Mouse (Mus musculus) granulocyte monocyte progenitor cell, adult 5-6 weeks (primary cell): Measurements from ENCODE around the gene Ston2. TPM values are rescaled to one million over a fixed set of nuclear protein-coding genes. Genes with fewer than 3 reads are reported as not detected.
"Not testable (repeated sequence)": the region's sequence is repeated elsewhere in the genome, so short reads cannot be mapped to it uniquely, and the experiment has no call there.

Experiments
- ATAC-seq: replicated peaks from 2 replicates; pipeline ENCODE4 v1.8.0; 2016; ENCODE audit warnings: mild to moderate bottlenecking, moderate TSS enrichment, inconsistent platforms; ENCODE audit not compliant: poor library complexity, severe bottlenecking
- total RNA-seq, 2 experiments: library from RNA; stranded (forward) in 1 of 2; stranded (reverse) in 1 of 2; fragments of 200-712, 200-1000 nt in 1 of 2; fragments of >200 nt in 1 of 2; fragmentation: Nextera tagmentation in 1 of 2; gene quantifications; 2 replicates each; pipeline ENCODE4 v1.2.3; 2014 to 2017

Ston2 gene
- total RNA-seq, 2 experiments from 2014 or later: 6.9 to 17.4 TPM

DNA sequence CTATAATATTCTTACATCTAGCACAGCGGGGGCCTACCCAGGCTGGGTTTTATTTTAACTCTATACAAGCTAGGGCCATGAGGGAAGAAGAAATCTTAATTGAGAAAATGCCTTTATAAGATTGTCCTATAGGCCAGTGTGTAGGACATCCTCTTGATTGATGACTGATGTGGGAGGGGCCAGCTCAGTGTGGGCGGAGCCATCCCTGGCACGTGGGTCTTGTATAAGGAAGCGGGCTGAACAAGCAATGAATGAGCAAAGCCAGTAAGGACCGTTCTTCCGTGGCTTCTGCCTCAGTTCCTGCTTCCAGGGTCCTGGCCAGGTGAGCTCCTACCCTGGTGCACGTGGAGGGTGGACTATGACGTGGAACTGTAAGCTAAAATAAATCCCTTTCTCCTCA is 5.1 kb upstream of the Ston2 start:
- peak; percentile 44; the same call in 1 of the 2 replicates for ATAC-seq

DNA sequence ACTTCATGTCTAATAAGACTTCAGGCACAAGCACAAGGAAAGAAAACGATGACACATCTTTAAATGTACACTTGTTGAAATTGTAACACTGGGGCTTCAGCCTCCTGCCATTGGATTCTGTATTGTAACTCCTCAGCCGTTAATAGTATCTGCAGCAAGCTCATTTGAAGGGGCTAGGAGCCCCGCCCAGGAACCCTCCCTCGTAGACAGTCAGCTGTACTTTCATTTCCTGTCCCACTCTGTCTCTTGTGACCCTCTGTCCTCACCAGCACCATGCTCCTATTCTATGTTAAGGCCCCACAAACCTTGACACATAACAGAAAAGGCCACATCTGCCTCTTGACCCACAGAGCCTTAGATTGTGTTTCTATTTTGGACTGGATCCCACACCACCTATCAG is 3.6 kb upstream of the Ston2 start:
- ATAC-seq: peak; percentile 34; the same call in 1 of the 2 replicates

DNA sequence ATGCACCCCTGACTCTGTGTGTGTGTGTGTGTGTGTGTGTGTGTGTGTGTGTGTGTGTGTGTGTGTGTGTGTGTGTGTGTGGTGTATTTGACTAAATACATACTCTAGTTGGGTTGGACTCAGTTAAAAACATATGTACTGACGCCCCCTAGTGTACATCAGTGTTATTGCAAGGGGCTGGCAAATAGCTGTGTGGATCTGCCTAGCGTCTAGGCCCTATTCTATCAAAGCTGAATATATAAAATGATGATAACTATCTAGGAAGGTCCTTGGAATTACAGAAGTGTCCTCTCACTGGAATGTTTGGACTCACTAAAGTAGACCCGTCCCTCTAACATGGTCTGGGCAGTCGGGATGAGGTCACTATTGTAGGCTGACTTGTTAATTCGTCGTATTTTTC is 1.6 kb upstream of the Ston2 start:
- peak; percentile 77 for ATAC-seq

DNA sequence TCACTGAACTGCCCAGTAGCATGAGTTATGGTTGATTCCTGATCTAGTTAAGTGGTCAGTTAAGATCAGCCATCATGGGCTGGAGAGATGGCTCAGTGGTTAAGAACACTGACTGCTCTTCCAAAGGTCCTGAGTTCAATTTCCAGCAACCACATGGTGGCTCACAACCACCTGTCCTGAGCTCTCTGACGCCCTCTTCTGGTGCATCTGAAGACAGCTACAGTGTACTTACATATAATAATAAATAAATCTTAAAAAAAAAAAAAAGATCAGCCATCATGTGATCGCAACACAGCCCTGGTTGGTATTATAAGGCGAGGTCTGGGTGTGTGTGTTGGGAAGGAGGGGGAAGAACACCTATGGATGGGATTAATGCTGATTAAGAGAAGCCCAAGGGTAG is 259 bp upstream of the Ston2 start:
- not testable (repeated sequence) for ATAC-seq

DNA sequence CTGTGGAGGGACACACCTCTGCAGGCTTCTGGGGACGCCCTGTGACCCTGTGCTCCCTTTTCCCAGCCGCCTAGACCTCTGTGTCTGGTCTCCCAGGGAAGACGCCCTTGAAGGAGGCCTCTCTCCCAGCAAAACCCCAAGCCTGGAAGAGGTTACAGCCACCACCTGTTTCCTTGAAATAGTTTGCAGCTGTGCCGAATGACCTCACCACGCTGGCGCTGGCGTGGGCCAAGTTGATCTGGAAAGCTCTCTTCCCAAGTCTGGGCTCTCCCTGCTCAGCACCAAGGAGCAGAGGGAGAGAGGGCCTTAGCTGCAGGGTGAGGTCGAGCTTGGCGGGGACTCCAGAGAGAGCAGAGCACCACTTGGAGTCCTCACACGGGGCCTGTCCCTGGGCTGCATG is 1.8 kb downstream of the Ston2 start:
- no peak for ATAC-seq

DNA sequence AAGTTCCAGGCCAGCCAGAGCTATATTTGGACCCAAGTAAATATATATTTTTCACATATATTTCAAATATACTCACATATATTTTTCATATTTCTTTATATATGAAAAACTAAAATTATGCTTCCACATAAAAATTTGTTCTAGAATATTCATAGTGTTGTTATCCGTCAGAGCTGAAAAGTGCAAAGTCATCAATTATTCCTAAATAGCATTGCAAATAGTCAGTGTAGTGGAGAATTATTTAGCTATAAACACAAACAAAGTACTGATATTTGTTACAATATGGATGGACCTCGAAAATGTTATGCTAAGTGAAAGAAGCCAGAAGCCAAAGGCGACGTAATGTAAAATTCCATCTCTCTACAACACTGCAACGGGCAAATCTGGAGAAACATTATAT is 6.8 kb downstream of the Ston2 start:
- no peak for ATAC-seq

DNA sequence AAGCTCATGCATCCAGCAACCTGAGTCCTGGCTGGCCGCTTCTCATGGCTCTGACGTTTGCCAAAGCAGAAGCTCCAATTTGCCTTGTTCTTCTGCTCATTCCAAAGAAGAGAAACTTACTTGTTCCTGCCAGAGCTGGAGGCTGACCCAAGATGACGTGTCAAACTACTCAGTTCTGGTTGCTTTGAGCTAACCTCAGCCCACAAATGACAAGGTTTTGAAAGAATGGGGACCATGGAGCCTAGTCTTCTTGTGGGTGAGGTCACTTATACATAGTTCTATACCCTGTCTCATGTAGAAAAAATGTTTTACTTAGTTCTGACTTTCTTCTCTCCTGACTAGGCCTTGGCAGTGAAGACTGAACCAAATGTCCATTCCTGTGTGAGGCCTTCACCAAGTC is 7.7 kb downstream of the Ston2 start:
- ATAC-seq: no peak

DNA sequence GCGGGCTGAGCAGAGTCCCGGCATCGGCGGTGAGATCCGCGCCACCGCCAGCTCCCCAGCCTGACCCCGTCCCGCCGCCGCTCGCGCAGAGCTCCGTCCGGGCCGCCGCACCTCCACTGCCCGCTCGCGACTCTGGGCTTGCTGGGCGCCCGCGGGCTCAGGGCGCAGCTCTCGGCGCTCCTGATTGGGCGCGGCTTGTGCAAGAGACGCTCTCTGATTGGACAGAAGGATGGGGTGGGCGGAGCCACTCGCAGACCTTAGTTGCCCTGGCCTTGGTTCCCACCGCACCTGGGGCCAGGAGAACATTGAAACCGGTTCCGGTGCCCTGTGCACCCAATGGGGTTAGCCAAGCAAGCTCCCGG is 9.2 kb downstream of the Ston2 start:
- peak; percentile 90 for ATAC-seq

DNA sequence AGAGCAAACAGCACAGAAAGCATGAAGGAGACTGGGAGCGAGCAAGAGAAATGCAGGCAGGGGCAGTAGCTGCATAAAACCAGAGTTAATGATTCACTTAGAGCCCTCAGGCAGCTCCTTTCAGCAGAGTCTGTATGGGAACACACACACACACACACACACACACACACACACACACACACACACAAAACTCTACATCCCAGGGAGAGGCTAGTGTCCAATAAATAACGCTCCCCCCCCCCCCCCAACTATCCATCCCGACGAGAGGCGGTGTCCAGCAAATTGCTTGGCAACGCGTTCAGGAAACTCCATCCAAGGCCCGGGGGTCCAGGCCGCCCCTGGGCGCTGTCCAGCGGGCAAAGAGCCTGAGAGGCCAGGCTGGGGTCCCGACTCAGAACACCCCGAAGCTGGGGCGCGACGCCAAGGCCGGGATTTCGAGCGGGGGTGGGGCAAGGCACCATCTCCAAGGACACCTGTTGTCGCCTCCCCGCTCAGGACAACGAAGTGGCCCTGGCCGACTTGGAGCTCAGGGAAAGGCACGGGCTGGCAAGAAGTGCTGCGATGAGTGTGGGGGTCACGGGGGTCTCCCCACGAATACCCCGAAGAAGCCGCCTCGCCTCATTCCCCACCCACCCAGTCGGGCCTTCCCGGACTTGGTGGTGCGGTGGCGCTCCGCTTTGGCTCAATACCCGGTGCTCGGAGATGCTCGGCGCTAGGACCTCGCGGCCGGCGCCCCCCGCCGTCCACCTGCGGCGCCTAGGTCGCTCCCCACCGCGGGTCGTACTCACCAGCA is 9.8 kb downstream of the Ston2 start:
- peak; percentile 16; the same call in 1 of the 2 replicates for ATAC-seq

DNA sequence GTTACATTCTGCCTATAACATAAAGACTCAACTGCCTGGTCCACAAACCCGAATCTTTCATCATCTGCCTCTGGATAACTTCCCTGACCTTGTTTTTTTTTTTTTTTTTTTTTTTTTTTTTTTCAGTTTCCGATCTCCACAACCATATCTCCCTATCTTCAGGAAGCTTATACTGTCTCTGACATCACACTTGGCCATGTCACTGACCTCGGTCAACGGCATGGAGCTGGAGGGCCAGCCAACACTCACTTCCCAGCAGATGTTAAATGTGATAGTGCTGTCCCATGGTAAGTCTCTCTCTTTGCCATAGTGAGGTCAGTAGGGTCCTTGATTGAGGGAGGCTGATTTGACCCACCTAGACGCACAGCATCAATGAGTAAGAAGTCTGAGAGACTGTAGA is 11.8 kb downstream of the Ston2 start:
- ATAC-seq: peak; percentile 33

DNA sequence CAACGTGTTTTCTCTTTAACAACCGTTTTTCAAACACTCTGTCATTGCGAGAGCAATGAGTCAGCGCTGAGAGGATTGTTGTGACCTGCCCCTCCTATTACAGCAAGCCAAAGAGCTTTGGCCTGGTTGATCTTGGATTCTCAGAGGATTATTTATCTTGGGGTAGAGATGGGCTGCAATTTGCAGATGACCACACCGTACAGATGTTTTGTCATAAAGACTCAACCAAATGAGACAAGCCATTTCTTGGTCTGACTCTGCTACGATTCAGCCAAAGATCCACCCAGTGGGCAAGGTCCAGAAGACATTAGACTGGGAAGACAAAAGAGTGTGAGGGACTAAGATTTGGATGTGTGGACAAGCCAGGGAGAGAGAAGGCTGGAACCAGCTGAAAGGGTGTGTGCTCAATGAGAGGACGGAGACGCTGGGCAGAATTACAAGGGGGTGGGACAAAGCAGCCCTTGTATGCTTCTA is 13.3 kb downstream of the Ston2 start:
- peak; percentile 23; the same call in 1 of the 2 replicates for ATAC-seq

DNA sequence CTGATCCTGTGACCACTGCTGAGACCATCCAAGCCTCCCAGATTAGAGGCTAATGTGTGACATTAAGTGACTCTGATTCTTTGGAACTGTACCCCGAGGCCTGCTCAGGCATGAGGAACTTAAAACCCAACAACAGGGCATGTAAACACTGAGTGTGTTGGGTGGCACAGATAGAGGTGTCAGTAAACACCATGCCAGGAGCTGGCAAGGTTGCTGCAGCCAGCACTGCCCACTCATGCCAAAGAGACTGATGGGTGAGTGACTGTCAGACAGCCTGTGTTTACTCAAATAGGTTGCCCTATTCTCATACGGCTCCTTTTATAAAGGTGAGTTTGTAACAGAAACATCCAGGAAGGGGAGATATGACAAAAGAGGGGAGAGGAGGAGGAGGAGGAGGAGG is 19.3 kb downstream of the Ston2 start:
- ATAC-seq: no peak

DNA sequence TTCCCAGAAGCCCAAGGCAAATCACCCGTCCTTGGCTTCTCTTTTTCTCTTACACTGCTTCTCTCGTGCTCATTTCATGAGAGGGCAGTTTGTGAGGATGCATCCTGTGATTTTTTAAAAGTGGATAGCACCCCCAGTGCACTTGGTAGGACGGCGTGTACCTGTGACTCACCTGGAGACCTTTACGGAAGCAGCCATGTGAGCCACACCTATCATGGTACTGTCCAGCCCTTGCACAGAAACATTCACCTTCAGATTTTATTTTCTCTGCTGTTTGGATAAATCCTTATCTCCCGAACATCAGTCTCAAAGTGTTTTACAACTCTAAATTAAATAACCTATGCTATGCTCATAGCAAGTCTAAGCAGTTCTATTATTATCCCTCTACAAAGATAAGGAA is 20.0 kb downstream of the Ston2 start:
- ATAC-seq: no peak

DNA sequence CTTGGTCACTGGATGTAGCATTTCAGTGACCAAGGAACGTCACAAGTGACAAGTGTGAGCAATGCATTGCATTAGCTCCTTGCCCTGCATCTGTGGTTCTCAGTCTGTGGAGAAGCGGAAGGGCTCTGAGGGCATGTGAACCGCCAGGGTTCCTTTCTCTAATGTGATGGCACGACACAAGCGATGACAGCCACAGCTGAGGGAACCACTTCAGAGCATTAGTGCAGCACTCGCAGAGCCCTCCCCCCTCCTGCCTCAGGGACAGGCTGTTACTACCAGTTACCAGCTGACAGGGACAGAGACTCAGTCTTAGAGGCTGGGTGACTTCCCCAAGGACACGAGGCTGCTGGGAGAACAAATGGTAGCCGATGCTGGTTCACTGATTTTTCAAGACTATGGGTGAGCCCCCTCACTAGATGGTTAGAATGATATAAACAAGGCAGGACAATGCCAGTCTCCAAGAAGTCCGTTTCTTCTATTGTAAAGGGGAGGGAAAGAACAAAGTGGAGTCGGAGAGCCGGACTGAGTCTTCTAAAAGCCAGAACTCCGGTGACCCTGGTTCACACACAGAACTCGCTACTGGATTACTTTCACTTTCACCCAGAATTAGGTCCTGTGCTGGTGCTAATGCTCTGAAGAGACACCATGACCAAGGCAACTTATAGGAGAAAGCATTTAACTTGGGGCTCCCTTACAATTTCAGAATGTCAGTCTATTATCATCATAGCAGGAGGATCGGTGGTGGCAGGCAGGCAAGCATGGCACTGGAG is 21.7 kb downstream of the Ston2 start:
- peak; percentile 77 for ATAC-seq

DNA sequence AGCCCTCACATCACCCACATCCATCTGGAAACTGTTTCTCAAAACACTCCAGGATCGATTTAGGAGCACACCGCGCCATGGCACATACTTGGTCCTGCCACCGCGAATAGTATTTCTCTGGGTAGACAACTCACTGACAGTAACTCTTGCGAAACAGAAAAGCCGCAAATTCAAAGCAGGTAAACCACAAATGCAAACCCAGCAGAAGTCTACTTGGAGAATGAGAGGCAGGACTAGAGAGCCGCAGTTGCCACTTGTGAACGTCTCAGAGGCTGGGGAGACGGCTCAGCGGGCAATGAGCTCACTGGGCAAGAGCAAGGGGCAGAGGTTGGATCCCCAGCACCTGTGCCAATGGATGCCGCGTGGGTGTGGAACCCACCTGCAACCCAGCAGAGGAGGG is 22.7 kb downstream of the Ston2 start:
- ATAC-seq: peak; percentile 49

DNA sequence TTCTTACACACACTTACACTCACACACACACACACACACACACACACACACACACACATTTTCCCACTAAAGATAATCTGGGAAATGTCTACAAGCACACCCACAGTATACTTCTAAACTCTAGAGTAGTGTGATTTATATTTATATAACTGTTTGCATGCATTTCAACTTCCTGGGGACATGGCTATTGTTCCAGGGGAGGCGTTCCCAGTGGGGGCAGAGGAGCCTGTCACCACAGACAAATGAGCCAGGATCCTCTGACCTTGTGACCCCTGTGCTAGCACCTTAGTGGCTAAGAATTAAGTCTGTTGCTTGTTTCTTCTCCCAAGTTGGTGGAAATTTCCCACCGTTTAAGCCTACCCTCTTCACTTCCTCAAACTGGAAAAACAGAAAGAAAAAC is 23.1 kb downstream of the Ston2 start:
- ATAC-seq: peak; percentile 31

DNA sequence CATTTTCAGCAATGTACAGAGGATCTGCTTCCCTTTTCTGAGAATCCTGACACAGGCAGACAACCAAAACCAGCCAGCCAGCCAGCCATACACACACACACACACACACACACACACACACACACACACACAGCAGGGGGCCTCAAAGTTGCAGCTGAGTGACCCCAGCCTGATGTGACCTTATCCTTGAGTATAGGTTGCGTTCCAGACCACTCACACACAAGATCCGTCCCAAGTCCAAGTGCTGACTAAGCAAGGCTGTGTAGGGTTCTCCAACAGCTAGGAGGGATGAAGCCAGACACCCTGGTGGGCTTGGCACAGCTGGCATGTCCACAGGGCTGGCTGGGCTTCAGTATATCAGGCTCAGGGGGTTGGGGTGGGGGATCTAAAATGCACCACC is 23.7 kb downstream of the Ston2 start:
- peak; percentile 11 for ATAC-seq

DNA sequence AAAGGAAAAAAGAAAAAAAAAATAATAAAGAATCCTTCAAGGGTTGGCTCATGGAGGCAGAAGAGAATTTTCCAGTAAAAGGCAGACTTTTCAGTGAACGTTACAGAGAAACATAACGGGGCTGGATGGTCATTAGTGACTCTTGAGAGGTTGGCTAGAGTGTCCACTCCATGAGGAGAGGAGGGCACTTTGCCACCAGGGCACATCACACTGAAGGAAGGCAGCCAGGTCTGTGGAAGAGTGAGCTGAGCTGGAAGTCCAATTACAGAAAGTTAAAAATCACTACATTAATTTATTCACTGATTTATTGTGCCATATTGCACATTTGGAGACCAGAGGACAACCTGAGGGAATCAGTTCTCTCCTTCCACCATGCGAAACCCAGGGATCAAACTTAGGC is 28.4 kb downstream of the Ston2 start:
- ATAC-seq: no peak

DNA sequence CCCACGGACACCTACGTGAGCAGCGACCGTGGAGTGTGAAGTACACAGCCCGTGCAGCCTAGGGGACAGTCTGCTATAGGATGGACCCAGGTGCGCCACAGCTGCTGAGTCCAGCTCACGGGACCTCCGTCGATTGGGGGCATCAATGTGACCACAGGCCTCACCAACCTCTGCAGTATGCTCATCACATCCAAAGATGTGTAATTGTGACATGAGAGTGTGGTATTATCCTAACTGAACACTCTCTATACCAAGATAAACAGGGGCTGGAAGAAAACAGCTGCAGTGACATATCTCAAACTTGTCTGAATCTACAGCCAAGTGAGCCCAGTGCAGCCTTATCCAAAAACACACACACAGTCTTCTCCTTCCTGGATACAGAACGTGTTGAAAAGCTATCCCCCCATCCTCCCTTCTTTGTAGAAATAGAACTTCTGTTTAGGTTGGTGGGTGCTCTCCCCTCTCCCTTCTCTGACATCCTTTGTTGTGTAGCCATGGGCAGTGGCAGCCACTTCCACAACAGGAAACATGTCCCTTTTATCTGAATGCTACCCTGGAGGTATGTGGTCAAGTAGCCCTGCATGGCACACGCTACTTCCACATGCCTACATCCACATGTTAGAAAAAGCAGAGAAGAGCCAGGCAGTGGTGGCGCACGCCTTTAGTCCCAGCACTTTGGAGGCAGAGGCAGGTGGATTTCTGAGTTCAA is 30.2 kb downstream of the Ston2 start:
- peak; percentile 43 for ATAC-seq

DNA sequence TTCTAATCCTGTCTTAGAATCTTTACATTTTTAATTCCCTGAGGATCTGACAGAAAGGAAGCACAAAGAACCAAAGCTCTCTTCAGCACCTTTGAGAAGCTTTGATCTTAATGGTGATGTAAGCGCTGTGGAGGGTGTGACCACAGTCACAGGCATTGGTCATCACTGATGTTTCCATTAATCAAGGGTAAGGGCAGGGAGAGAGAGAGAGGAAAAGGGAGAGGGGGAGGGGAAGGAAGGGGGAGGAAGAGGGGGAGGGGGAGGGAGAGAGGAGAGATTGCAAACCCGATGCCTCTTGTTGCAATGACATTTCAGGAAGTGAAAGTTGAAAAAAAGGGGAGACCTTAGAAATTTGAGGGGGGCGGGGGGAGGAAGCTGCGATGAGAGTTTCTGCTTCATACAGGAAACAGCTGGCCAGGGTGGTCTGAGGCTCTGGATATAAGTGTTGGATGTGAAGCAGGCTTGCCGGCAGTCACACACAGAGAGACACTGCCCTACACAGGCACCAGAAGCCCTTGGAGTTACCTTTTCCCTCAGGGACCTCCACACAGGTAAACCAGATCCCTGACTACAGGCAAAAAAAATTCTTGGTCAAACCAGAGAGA is 31.5 kb downstream of the Ston2 start:
- ATAC-seq: peak; percentile 87

DNA sequence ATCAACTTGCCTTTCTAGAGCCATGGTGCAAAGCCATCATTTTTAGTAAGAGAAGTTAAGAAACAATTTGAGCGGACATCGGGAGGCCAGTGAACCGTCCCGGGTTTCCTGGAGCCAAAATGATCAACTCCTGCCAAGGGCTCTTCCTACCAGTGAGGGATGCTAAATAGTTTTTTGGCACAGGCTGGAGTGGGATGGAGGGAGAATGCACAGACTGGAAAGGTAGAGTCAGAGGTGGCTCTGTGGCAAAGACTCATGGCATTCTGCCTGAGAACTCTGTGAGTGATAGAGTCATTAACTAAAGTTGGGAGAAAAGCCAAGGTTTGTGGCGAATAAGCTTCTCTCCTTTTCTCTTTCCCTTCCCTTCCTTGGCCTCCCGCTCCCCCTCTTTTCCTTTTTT is 33.6 kb downstream of the Ston2 start:
- no peak for ATAC-seq
